Mouse (Mus musculus) heart, embryonic 10.5 days (tissue): ENCODE data around the gene Mybpc3. TPM values are rescaled to one million over a fixed set of nuclear protein-coding genes. Genes with fewer than 3 reads are reported as not detected.

Source experiments
- polyA plus RNA-seq: library from polyadenylated mRNA; unstranded; fragments of >200 nt; fragmentation: Nextera tagmentation; extraction: Ambion mirVana; gene quantifications from 2 replicates; pipeline ENCODE4 v1.2.1, GENCODE M21; 2016

Mybpc3 gene
- polyA plus RNA-seq, 1 experiment from 2014 or later: 450 TPM

Other genes starting within 250 kb of the Mybpc3 start
- 8.6 and 11.1 TPM in 2 replicates for gene C1qtnf4, start 232.3 kb upstream of the Mybpc3 start, polyA plus RNA-seq
- gene Kbtbd4, start 213.4 kb upstream of the Mybpc3 start, polyA plus RNA-seq: 33.2 and 42.2 TPM in 2 replicates
- gene Ndufs3, start 213.3 kb upstream of the Mybpc3 start, polyA plus RNA-seq: 276 and 329 TPM in 2 replicates
- 128 and 155 TPM in 2 replicates for gene Celf1, start 177.8 kb upstream of the Mybpc3 start, polyA plus RNA-seq
- 6.6 and 13.8 TPM in 2 replicates for gene Rapsn, start 82.5 kb upstream of the Mybpc3 start, polyA plus RNA-seq
- gene Psmc3, start 64.1 kb upstream of the Mybpc3 start, polyA plus RNA-seq: 315 and 334 TPM in 2 replicates
- 32.6 and 37.5 TPM in 2 replicates for gene Slc39a13, start 47.7 kb upstream of the Mybpc3 start, polyA plus RNA-seq
- gene Spi1, start 35.8 kb upstream of the Mybpc3 start, polyA plus RNA-seq: 0.99 and 4.1 TPM in 2 replicates
- gene Madd, start 65.7 kb downstream of the Mybpc3 start, polyA plus RNA-seq: 6.8 and 7.7 TPM in 2 replicates
- 1.9 and 4.5 TPM in 2 replicates for gene Nr1h3, start 84.7 kb downstream of the Mybpc3 start, polyA plus RNA-seq
- 17.6 and 24.2 TPM in 2 replicates for gene Acp2, start 84.7 kb downstream of the Mybpc3 start, polyA plus RNA-seq
- 7.3 and 9.4 TPM in 2 replicates for gene Ddb2, start 118.8 kb downstream of the Mybpc3 start, polyA plus RNA-seq
- 26.0 and 27.4 TPM in 2 replicates for gene Pacsin3, start 137.8 kb downstream of the Mybpc3 start, polyA plus RNA-seq
- 82.3 and 85.7 TPM in 2 replicates for gene Arfgap2, start 146.8 kb downstream of the Mybpc3 start, polyA plus RNA-seq